Mouse (Mus musculus) lung, postnatal 0 days (tissue): Measurements from ENCODE around the gene Vstm4. TPM values are rescaled to one million over a fixed set of nuclear protein-coding genes. Genes with fewer than 3 reads are reported as not detected.
A peak's percentile ranks its signal among the peaks of the same experiment; 100 is the strongest.

Experiments used
- ATAC-seq: fragments of 200-750 bp; cut with Nextera tagmentation; 2 replicates; pipeline ENCODE4 v1.8.0; 2017; ENCODE audit warnings: moderate library complexity
- DNase-seq: peaks from one replicate; pipeline ENCODE4 v3.0.0-alpha.2; 2016; ENCODE audit warnings: low spot score
- H3K27ac ChIP-seq: fragments of 300-500 bp; sonication (generic); 2 replicates; pipeline ENCODE4 v1.5.1; 2014; ENCODE audit warnings: antibody characterized with exemption, mild to moderate bottlenecking, low read length, mixed read lengths
- H3K27me3 ChIP-seq: fragments of 300-500 bp; sonication (generic); replicated peaks from 2 replicates; pipeline ENCODE4 v1.6.1; 2014; ENCODE audit warnings: low read length, mixed read lengths; ENCODE audit not compliant: insufficient read depth
- H3K36me3 ChIP-seq: fragments of 300-500 bp; sonication (generic); 2 replicates; pipeline ENCODE4 v1.6.1; 2014; ENCODE audit warnings: low read length, mixed read lengths; ENCODE audit not compliant: insufficient read depth
- H3K4me1 ChIP-seq: fragments of 300-500 bp; sonication (generic); 2 replicates; pipeline ENCODE4 v1.6.1; 2014; ENCODE audit warnings: antibody characterized with exemption, low read depth, low read length, mixed read lengths; ENCODE audit not compliant: insufficient read depth
- H3K4me2 ChIP-seq: fragments of 300-500 bp; sonication (generic); replicated peaks from 2 replicates; pipeline ENCODE4 v1.6.1; 2014; ENCODE audit warnings: low read depth, mild to moderate bottlenecking, low read length, moderate library complexity, mixed read lengths
- H3K4me3 ChIP-seq: fragments of 300-500 bp; sonication (generic); 2 replicates; pipeline ENCODE4 v1.5.1; 2014; ENCODE audit warnings: low read depth, low read length
- H3K9ac ChIP-seq: fragments of 300-500 bp; sonication (generic); replicated peaks from 2 replicates; pipeline ENCODE4 v1.6.1; 2014; ENCODE audit warnings: low read depth, mild to moderate bottlenecking
- H3K9me3 ChIP-seq: fragments of 300-500 bp; sonication (generic); 2 replicates; pipeline ENCODE4 v1.6.1; 2016; ENCODE audit warnings: low read length, mixed read lengths
- CTCF ChIP-seq: IDR thresholded peaks from 2 replicates; pipeline ENCODE4 v1.5.1; 2016; ENCODE audit warnings: antibody characterized with exemption, mild to moderate bottlenecking
- EP300 ChIP-seq: IDR thresholded peaks from 2 replicates; pipeline ENCODE4 v1.6.1; 2016; ENCODE audit warnings: antibody characterized with exemption, mild to moderate bottlenecking, control low read depth
- WGBS: fragments of 180-500 bp; shearing (Covaris S2); extraction: QIAGEN DNeasy Blood & Tissue Kit; methylation state at CpG from one replicate; pipeline ENCODE4 v1.1.7; 2014; 5-methylcytosine and 5-hydroxymethylcytosine counted together
- polyA plus RNA-seq: library from polyadenylated mRNA; unstranded; fragments of >200 nt; fragmentation: Nextera tagmentation; extraction: Ambion mirVana; gene quantifications from 2 replicates; pipeline ENCODE4 v1.2.1, GENCODE M21; 2015

Gene Vstm4
- polyA plus RNA-seq, 1 experiment from 2014 or later = 63.6 TPM

- H3K36me3 ChIP-seq = no peaks in the 10 kb centered on the region
- H3K27ac ChIP-seq = peak overlapping the region; percentile 65
- peaks cover 4% of the 10 kb centered on the region; the same call in 1 of the 2 replicates for H3K4me1 ChIP-seq
- H3K9me3 ChIP-seq = no peaks in the 10 kb centered on the region
- no peak overlapping the region for H3K9ac ChIP-seq
- ATAC-seq (peak; percentile 41), DNase-seq (peak; percentile 80)
- H3K4me2 ChIP-seq = no peak overlapping the region
- 30% methylated on average over 6 of the region's 6 CpGs for WGBS
- no peak for TF ChIP-seq EP300
- peak; percentile 33 for TF ChIP-seq CTCF
- H3K4me3 ChIP-seq = no peak overlapping the region
- no peaks in the 10 kb centered on the region for H3K27me3 ChIP-seq
These were observed 28.4 kb upstream of the Vstm4 start for GRCm38 (mm10) chr14:32827994-32828650.

- H3K27ac ChIP-seq = no peak within 1 kb of the TSS
- no peak within 1 kb of the TSS for H3K9ac ChIP-seq
- DNase-seq (no peak), ATAC-seq (no peak)
- H3K27me3 ChIP-seq = no peaks in the 10 kb centered on the region
- no peaks in the 10 kb centered on the region for H3K36me3 ChIP-seq
- whole genome bisulfite sequencing = 63% methylated on average over 8 of the region's 8 CpGs
- TF ChIP-seq CTCF = no peak
- TF ChIP-seq EP300 = no peak
- no peaks in the 10 kb centered on the region for H3K4me1 ChIP-seq
- H3K4me2 ChIP-seq = no peak within 1 kb of the TSS
- H3K9me3 ChIP-seq = no peaks in the 10 kb centered on the region
- H3K4me3 ChIP-seq = no peak within 1 kb of the TSS
These were observed 22.7 kb upstream of the Vstm4 start, which contains the start of gene Fam170b for GRCm38 (mm10) chr14:32833847-32834246. Gene Fam170b (plus strand): TSS chr14:32833962.

- WGBS = 72% methylated on average over 14 of the region's 14 CpGs
- Histone ChIP-seq H3K9ac (no peak overlapping the region), H3K36me3 (no peaks in the 10 kb centered on the region), H3K4me1 (no peaks in the 10 kb centered on the region), H3K4me2 (no peak overlapping the region), H3K27me3 (no peaks in the 10 kb centered on the region), H3K9me3 (no peaks in the 10 kb centered on the region), H3K4me3 (no peak overlapping the region), H3K27ac (no peak overlapping the region)
- ATAC-seq (no peak), DNase-seq (no peak)
- TF ChIP-seq CTCF = no peak
- no peak for TF ChIP-seq EP300
These were observed 21.4 kb upstream of the Vstm4 start for GRCm38 (mm10) chr14:32835181-32835580.

- Histone ChIP-seq H3K36me3 (no peaks in the 10 kb centered on the region), H3K27ac (no peak overlapping the region), H3K4me3 (no peak overlapping the region), H3K9me3 (no peaks in the 10 kb centered on the region), H3K4me1 (no peaks in the 10 kb centered on the region), H3K4me2 (no peak overlapping the region), H3K27me3 (no peaks in the 10 kb centered on the region), H3K9ac (no peak overlapping the region)
- TF ChIP-seq EP300 (no peak), CTCF (no peak)
- ATAC-seq (no peak), DNase-seq (no peak)
- 73% methylated on average over 14 of the region's 14 CpGs for WGBS
These were observed 21.0 kb upstream of the Vstm4 start for GRCm38 (mm10) chr14:32835596-32835995.

- no peaks in the 10 kb centered on the region for H3K4me1 ChIP-seq
- no peaks in the 10 kb centered on the region for H3K36me3 ChIP-seq
These were observed 20.4 kb upstream of the Vstm4 start for GRCm38 (mm10) chr14:32836191-32836590.

GRCm38 (mm10) chr14:32842052-32842451, 14.5 kb upstream of the Vstm4 start:
- Histone ChIP-seq H3K36me3 (no peaks in the 10 kb centered on the region), H3K27me3 (no peaks in the 10 kb centered on the region), H3K9me3 (no peaks in the 10 kb centered on the region), H3K4me3 (no peak overlapping the region), H3K27ac (no peak overlapping the region), H3K4me2 (no peak overlapping the region), H3K9ac (no peak overlapping the region), H3K4me1 (no peaks in the 10 kb centered on the region)
- DNase-seq (no peak), ATAC-seq (no peak)
- TF ChIP-seq CTCF (no peak), EP300 (no peak)

More at GRCm38 (mm10) chr14:32836191-32836590, 20.4 kb upstream of the Vstm4 start:
- Histone ChIP-seq H3K4me2 (no peak overlapping the region), H3K9ac (no peak overlapping the region), H3K27me3 (no peaks in the 10 kb centered on the region), H3K9me3 (no peaks in the 10 kb centered on the region), H3K4me3 (no peak overlapping the region), H3K27ac (no peak overlapping the region)
- no peak for ATAC-seq
- WGBS = 88% methylated on average over 11 of the region's 11 CpGs
- TF ChIP-seq CTCF (no peak), EP300 (no peak)
- DNase-seq = no peak

GRCm38 (mm10) chr14:32854059-32854458, 2.5 kb upstream of the Vstm4 start:
- TF ChIP-seq CTCF (no peak), EP300 (no peak)
- 82% methylated on average over 4 of the region's 4 CpGs for WGBS
- no peak for ATAC-seq

More at GRCm38 (mm10) chr14:32854059-32854458, 2.5 kb upstream of the Vstm4 start:
- no peaks in the 10 kb centered on the region for H3K9me3 ChIP-seq
- no peaks in the 10 kb centered on the region for H3K36me3 ChIP-seq
- no peak overlapping the region for H3K4me2 ChIP-seq
- no peaks in the 10 kb centered on the region for H3K27me3 ChIP-seq
- no peaks in the 10 kb centered on the region for H3K4me1 ChIP-seq
- H3K4me3 ChIP-seq = no peak overlapping the region
- no peak overlapping the region for H3K27ac ChIP-seq
- no peak overlapping the region for H3K9ac ChIP-seq
- DNase-seq = no peak
